Mouse (Mus musculus) megakaryocyte, embryonic 14.5 days (primary cell): Measurements from ENCODE around the gene Rtn2. TPM values are rescaled to one million over a fixed set of nuclear protein-coding genes. Genes with fewer than 3 reads are reported as not detected.

Experiments
- H3K27me3 ChIP-seq: replicated peaks from 2 replicates; pipeline ENCODE3; 2012; ENCODE audit warnings: inconsistent platforms
- H3K36me3 ChIP-seq: replicated peaks from 2 replicates; pipeline ENCODE3; 2012; ENCODE audit warnings: low read length, inconsistent platforms, mixed read lengths
- H3K4me1 ChIP-seq: 2 replicates; pipeline ENCODE4 v1.6.1; 2012; ENCODE audit warnings: inconsistent platforms
- H3K4me3 ChIP-seq: replicated peaks from 2 replicates; pipeline ENCODE3; 2012; ENCODE audit warnings: moderate library complexity, mild to moderate bottlenecking, inconsistent platforms
- H3K9me3 ChIP-seq: 2 replicates; pipeline ENCODE4 v1.6.1; 2012; ENCODE audit warnings: inconsistent platforms
- FLI1 ChIP-seq: IDR thresholded peaks from 2 replicates; pipeline ENCODE4 v1.6.1; 2012; ENCODE audit warnings: low read length, inconsistent platforms, mixed read lengths
- GATA1 ChIP-seq: IDR thresholded peaks from 3 replicates; pipeline ENCODE4 v1.6.1; 2012; ENCODE audit warnings: mixed read lengths, low read length, inconsistent platforms, borderline replicate concordance
- polyA plus RNA-seq: library from polyadenylated mRNA; stranded (reverse); fragments of >175 nt; gene quantifications from 2 replicates; pipeline ENCODE4 v1.2.3, GENCODE M21; 2012; ENCODE audit warnings: low replicate concordance; ENCODE audit not compliant: insufficient read depth

Gene Rtn2
- polyA plus RNA-seq: 6.1 and 8.4 TPM in 2 replicates

DNA sequence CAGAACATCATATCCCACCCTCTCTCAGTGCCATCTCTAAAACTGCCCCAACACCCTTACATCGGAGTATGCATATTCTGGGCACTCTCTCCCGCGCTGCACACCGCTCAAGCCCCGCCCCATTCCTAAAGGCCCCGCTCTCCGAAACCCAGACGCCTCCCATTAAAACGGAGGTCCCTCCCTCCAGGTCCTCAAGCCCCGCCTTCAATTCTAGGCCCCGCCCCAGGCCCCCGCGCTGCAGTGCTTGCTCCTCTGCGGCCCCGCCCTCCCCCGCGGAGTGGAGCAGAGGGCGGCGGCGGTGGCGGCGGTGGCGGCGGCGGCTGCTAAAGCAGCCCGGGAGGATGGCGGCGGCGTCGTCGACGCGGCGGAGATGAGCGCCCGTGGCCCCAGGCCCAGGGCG lies at the start of gene Rtn2:
Rtn2 (plus strand) TSS at position 240 of the 400 bp plus-strand sequence.
- Histone ChIP-seq H3K27me3 (peaks cover 62% of the 10 kb centered on the region), H3K4me1 (peaks cover 37% of the 10 kb centered on the region), H3K9me3 (no peaks in the 10 kb centered on the region), H3K36me3 (no peaks in the 10 kb centered on the region), H3K4me3 (peak within 1 kb of the TSS; percentile 91)
- TF ChIP-seq GATA1: no peak
- no peak for TF ChIP-seq FLI1

DNA sequence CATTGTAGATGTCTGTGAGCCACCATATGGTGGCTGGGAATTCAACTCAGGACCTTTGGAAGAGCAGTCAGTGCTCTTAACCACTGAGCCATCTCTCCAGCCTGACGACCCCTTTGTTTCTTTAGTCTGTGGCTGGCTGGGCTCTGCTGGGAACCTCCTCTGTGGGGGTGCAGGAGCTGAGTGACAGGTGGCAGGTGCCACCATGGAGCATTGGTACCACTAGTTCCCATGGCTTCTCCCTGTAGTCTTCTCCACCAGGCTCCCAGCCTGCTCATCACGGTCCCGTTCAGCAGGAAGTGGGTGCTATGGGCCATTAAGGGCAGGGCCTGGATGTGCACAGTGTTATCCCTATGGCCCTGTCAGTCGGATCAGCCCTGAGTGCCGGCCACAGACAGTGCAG lies 47.8 kb upstream of the Rtn2 start:
- Histone ChIP-seq H3K9me3 (no peaks in the 10 kb centered on the region), H3K27me3 (no peaks in the 10 kb centered on the region), H3K36me3 (peaks cover 45% of the 10 kb centered on the region), H3K4me1 (peaks cover 99% of the 10 kb centered on the region), H3K4me3 (peak overlapping the region; percentile 62)
- no peak for TF ChIP-seq FLI1
- TF ChIP-seq GATA1: no peak

DNA sequence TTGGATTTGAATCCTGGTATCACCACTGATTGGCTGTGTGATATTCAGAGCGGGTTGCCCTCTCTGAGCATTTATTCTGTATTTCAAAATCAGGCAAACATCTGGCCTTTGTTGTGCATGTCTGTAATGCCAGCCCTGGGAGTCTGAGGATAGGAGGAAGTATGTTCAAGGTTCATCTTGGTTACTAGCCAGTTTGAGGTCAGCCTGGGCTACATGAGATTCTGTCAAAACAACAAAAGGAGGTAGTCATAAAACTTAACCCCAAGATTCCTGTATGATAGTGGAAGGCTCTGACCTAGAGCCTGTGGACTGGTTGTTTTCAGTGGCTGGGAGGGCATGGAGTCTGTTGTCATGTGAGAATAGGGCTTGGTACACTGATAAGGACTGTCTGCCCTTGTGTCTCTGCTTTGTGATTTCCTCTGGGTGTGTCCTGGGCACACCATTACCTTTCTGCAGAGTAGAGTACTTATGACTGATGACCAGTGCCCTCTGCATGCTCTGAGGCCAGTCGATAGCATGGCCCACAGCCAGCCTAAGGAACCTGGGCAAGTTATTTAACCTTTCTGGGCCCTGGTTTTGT lies 47.2 kb upstream of the Rtn2 start:
- Histone ChIP-seq H3K36me3 (peaks cover 45% of the 10 kb centered on the region), H3K27me3 (no peaks in the 10 kb centered on the region), H3K9me3 (no peaks in the 10 kb centered on the region), H3K4me3 (peak overlapping the region; percentile 62), H3K4me1 (peaks cover 99% of the 10 kb centered on the region)
- TF ChIP-seq FLI1: no peak
- TF ChIP-seq GATA1: no peak

DNA sequence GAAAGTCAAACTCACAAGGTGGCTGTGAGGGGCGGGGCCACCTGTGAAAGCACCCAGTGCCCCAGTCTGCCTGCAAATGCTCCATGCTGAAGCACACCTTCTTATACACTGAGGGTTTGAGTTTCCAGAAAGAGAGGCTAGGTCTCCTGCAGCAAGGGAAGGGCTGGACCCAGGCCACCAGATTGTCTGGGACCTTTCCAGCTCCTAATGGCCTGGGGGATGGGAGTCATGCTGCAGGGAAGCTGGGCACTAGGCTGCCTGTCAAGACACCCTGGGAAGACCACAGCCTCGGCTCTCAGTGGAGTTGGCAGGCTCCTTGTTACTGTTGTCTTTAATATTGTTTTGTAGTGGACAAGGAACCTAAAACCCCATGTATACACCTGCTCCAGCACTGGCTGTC lies 46.0 kb upstream of the Rtn2 start:
- no peaks in the 10 kb centered on the region for H3K9me3 ChIP-seq
- no peak overlapping the region for H3K4me3 ChIP-seq
- TF ChIP-seq GATA1: no peak
- TF ChIP-seq FLI1: no peak
- peaks cover 99% of the 10 kb centered on the region for H3K4me1 ChIP-seq
- H3K27me3 ChIP-seq: no peaks in the 10 kb centered on the region
- peaks cover 43% of the 10 kb centered on the region for H3K36me3 ChIP-seq

DNA sequence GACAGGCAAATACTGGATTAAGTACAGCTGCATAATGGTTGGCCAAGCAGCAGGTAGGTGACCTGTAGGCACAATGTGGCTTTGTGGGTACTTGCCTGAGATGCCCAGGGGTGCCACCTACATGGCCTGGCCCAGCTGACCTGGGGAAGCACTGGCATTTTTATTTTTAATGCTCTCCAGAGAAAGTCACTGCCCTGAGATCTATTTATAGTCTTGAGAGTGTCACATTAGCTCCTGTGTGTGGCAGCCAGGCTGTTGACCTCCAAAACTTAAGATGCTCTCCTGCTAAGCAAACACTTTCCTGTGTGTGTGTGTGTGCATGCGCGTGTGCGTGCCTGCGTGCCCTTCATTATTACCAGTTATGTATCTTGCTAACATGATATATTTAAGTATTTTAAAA lies 44.1 kb upstream of the Rtn2 start:
- TF ChIP-seq GATA1 (no peak), FLI1 (no peak)
- Histone ChIP-seq H3K36me3 (peaks cover 37% of the 10 kb centered on the region), H3K4me3 (peak overlapping the region; percentile 15), H3K4me1 (peaks cover 90% of the 10 kb centered on the region), H3K27me3 (no peaks in the 10 kb centered on the region), H3K9me3 (no peaks in the 10 kb centered on the region)

DNA sequence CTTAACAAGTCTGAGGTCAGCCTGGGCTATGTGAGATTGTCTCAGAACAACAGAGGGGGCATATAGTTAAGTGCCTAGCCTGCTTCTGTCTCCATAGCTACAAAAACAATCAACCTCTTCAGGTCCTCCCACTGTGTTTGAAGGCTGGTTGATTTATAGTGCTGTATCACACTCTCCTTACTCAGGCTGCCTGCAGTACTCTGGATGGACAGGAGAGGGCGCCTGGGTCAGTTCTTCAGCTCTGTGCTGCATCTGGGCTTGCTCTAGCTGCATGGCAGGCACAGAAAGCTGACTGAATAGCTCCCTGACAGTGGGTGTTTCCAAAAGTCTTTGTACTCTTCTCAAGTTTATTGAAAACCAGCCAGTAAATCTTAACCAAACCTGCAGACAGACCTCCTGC lies 43.0 kb upstream of the Rtn2 start:
- Histone ChIP-seq H3K4me1 (peaks cover 91% of the 10 kb centered on the region), H3K9me3 (no peaks in the 10 kb centered on the region), H3K4me3 (no peak overlapping the region), H3K27me3 (no peaks in the 10 kb centered on the region), H3K36me3 (peaks cover 39% of the 10 kb centered on the region)
- TF ChIP-seq GATA1 (no peak), FLI1 (no peak)

DNA sequence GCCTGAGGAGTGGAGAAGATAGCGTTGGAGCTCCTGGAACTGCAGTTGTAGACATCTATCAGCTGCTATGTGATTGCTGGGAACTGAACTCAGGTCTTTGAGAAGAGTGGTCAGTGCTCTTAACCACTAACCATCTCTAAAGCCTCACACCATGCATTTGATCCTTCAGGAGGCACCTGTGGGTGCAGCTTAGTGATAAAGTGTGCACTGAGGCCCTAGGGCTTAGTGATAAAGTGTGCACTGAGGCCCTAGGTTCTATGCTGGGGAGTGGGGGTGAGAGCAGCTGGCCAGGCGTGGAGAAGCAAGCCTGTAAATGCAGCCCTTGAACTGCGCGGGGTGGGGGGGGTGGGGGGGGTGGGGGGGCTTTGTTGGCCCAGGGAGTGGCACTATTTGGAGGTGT lies 42.4 kb upstream of the Rtn2 start:
- no peaks in the 10 kb centered on the region for H3K27me3 ChIP-seq
- H3K4me3 ChIP-seq: no peak overlapping the region
- peaks cover 91% of the 10 kb centered on the region for H3K4me1 ChIP-seq
- H3K9me3 ChIP-seq: no peaks in the 10 kb centered on the region
- TF ChIP-seq FLI1: no peak
- no peak for TF ChIP-seq GATA1
- peaks cover 44% of the 10 kb centered on the region for H3K36me3 ChIP-seq

DNA sequence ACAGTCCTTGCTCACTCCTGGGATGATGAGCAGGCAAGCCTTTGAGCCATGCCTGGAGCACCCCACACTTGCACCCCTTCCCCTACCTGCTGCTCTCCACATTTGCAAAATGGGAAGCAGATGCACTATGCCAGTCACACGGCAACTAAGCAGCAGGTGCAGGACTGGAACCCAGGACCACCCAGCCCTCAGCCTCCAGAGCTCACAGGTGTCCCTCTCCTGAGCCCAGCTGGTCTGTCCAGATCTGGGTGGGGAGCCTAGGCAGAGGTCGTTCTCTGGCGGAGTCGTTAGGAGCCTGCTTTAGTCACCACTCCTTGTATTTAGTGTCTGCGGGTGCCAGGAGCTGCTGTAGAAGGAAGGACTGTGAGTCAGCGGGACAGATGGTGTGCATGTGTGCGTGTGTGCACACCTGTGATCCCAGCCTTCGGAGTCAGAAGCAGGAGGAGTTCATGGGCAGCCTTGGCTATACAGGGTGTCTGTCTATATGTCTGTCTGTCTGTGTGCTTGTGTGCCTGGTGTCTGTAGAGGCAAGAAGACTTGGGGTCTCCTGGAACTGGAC lies 41.4 kb upstream of the Rtn2 start:
- Histone ChIP-seq H3K9me3 (no peaks in the 10 kb centered on the region), H3K27me3 (no peaks in the 10 kb centered on the region), H3K36me3 (peaks cover 52% of the 10 kb centered on the region), H3K4me3 (peak overlapping the region; percentile 50), H3K4me1 (peaks cover 91% of the 10 kb centered on the region)
- TF ChIP-seq GATA1 (no peak), FLI1 (no peak)

DNA sequence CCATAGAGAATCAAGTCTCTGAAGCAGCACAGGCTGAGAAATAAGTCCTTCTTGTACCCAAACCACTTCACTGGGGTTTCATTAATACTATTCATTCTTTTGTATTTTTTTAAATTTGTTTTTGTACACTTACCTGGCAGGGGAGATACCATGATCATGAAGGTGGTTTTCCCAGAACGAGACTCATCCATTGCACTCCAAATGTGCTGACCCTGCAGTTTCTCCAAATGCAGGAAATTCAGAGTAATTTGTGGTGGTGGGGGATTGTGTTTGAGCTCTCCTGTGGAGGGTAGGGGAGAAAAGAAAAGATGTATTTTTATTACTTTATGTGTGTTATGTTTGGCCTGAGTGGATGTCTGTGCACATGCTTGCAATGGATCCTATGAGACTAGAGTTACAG lies 40.4 kb upstream of the Rtn2 start:
- peaks cover 56% of the 10 kb centered on the region for H3K36me3 ChIP-seq
- TF ChIP-seq FLI1 (no peak), GATA1 (no peak)

DNA sequence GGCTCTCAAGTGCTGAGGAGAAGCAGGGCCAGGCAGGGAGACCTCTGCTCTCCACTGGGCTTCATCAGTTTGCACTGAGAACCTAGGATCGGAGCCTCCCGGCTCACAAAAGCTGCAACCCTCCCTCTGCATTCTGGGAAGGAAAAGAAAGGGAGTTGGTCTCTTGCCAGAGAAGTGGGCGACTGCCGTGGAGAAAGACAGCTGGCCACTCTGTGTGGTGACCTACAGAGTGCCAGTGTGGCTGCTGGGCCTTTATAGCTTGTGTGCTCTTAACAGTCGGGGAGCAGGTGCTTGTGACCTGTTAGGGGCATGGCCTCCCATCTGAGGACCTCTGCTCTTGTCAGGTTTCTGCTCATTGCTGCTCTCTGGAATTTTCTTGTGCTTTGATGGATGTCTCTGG lies 38.6 kb upstream of the Rtn2 start:
- Histone ChIP-seq H3K4me3 (no peak overlapping the region), H3K36me3 (peaks cover 62% of the 10 kb centered on the region), H3K9me3 (no peaks in the 10 kb centered on the region), H3K4me1 (peaks cover 88% of the 10 kb centered on the region), H3K27me3 (no peaks in the 10 kb centered on the region)
- no peak for TF ChIP-seq GATA1
- no peak for TF ChIP-seq FLI1

More for the DNA sequence above, 40.4 kb upstream of the Rtn2 start:
- Histone ChIP-seq H3K27me3 (no peaks in the 10 kb centered on the region), H3K4me3 (no peak overlapping the region), H3K4me1 (peaks cover 91% of the 10 kb centered on the region), H3K9me3 (no peaks in the 10 kb centered on the region)

DNA sequence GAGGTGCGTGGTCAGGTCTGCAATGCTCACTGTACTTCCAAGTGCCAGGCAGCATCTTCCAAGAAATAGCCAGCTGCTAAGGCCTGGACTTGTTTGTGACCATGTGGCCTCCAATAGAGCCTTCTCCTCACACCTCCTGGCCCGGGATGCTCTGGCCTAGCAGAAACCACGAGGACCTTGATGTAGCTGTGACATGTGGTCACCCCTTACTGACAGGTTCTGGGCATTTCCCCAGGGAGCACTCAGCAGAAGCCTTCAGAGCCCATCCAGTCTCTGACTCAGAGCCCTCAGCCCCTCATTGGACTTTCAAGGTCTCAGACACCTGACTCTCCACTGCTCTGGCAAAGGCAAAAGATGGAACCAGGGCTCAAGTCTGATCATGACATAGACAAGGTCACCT lies 37.3 kb upstream of the Rtn2 start:
- Histone ChIP-seq H3K4me1 (peaks cover 88% of the 10 kb centered on the region), H3K9me3 (no peaks in the 10 kb centered on the region), H3K4me3 (no peak overlapping the region), H3K36me3 (peaks cover 67% of the 10 kb centered on the region), H3K27me3 (no peaks in the 10 kb centered on the region)
- TF ChIP-seq FLI1 (no peak), GATA1 (no peak)
